Mouse (Mus musculus): ENCODE data around the gene Srsf4.

DNA sequence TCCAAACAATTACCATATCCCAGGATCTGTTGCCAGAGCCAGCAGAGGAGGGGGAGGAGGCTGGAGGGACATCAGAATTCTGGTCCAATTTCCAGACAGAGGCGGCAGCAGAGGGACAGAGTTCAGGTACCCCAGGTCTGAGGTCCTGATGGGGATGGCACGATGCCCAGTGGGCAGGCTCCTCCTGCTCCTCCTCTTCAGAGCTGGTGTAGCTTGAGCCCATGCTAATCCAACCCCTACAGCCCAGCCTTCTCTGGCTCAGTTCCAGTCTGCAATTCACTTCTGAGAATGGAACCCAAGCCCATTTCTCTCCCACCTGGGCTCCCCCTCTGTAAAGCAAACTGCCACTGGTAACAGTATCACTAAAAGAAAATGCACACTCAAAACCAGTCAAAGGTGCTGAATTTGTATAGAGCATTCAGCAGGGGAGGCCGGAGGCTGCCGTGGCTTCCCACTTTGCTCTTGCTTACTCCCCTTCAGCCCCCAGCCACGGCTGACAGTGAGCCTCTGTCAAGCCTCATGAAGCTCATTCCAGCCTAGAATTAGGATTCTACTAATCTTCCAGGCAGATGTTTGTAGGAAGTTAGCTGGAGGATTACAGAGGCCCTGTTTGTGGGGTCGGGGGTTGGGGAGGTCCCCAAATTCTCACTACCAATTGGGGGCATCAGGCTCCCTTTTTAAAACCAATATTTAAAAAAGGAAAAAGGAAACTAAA lies 50.8 kb downstream of the Srsf4 start:
- no peak for TF ChIP-seq CTCF (IDR thresholded peaks at IDR 0.05; ENCODE audit: extremely low read depth, insufficient read depth, insufficient read length, insufficient replicate concordance)
- no peak for TF ChIP-seq POLR2A (IDR thresholded peaks at IDR 0.05; ENCODE audit: low read depth, low read length)
